Mouse (Mus musculus): ENCODE data around the gene Cnot3.
A peak's percentile ranks its signal among the peaks of the same experiment; 100 is the strongest.
"Not testable (repeated sequence)": the region's sequence is repeated elsewhere in the genome, so short reads cannot be mapped to it uniquely, and the experiment has no call there.

Gene Cnot3

DNA sequence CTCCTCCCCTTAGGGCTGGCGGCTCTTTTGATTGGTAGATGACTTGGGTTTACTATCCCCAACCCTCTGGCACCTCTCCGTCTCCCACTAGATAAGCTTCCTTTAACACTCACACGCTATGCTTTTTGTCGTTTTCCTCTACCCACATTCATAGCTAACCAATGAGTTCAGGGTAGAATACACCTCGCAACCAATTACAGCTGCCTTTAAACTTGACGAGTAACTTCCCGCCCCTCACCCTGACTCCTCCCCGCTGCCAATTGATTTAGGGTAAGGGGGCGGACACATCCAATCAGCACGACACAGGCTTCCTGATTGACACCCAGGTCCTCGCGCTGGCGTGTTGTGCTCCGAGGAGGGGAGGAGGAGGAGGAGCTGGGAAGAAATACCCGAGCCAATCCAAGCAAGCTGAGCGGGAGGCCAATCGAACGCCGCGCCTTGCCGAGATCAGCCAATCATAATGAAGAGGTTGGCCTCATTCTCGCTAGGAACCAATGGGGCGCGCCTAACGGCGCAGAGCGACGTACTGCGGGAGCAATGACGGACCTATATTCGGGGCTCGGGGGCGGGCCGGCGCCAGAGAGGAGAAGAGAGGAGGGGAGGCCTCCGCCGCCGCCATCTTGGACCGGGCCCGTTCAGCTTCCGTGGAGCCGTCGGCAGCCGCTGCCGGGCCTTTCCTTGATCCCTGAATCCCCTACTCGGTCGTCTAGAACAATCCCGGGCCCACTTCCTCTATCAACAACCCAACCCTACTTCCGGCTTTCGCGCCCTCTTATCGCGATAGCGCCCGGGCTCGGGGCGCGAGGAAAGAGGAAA, at the start of gene Cnot3:
Gene Cnot3 (plus strand): TSS at position 597 of the 816 bp plus-strand sequence.
- DNase-seq, result peak; percentile 97

DNA sequence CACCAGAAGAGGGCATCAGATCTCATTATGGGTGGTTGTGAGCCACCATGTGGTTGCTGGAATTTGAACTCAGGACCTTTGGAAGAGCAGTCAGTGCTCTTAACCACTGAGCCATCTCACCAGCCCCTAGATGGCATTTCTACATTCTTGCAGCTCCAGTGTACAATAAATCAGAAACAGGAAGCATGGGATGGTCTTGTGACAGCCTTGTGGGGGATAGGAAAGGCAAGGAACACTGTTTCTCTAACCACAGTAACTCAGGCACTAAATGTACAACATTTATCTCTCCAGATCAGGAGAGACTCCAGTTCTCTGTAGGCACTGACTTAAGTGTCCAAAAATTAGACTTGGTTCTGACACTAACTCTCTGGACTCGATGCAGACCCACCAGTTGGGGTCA, 47.3 kb upstream of the Cnot3 start:
- not testable (repeated sequence) for DNase-seq

DNA sequence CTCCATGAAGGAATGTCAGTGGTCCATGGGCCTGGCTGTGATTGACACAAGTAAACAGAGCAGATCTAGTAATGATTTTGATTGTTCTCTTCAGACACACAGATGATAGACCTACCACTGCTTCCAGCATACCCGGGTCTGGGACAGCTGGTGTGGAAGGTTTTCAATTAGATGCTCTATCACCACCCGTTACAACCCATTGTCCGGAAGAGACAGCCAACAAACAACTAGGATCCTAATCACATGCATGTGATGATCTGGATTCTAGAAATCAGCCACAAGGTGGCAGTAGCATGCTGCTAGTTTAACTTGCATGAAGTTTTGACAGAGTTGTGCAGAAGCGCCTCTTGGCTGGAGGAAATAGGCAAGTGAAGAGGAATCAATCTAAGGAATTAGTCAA, 43.9 kb upstream of the Cnot3 start:
- peak; percentile 43 to 60 for DNase-seq

DNA sequence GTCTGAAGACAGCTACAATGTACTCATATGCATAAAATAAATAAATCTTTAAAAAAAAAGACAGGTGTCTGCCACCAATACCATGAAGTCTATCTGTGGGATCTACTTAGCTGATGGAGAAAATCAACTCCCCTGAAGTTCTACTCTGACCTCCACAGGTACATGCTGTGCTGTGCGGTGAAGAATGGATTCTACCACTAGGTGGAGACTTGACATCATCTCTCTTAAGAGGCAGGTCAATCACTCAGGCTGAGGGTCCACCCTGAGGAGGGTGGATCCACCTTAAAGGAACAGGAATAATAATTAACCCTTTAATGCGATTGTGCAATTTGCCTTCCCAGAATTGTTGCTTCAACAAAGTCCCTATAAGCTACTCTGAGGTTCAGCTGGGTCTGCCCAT, 38.3 kb upstream of the Cnot3 start:
- no peak for DNase-seq

DNA sequence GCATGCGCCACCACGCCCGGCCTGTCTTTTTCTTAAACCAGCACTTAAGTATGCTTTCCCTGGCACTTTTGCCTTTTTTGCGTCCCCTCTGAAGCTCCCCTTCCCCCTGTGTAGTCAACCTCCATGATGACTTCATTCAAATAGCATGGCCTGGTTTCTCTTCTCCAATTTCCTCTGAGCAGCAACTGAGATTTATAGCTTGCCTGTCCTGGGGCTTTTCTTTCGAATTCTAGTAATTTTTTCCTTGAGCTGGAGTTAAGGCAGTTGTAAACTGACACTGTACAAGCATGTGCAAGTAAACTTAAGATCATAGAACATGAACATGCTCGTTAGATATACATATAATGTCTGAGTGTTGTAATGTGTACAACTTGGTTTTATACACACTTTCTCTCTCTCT, 37.7 kb upstream of the Cnot3 start:
- no peak for DNase-seq

DNA sequence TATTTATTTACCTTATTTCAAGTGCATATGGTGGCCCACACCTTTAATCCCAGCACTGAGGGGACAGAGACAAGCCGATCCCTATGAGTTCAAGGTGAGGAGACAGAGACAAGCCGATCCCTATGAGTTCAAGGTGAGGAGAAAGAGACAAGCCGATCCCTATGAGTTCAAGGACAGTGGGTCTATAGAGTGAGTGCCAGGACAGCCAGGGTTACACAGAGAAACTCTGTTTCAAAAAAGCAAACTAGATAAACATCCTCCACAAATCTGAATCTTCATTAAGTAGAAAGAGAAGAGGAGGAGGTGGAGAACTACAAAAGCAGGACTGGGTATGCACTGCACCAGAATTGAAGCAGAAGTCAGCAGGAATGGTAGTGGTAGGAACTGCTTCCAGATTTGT, 36.4 kb upstream of the Cnot3 start:
- DNase-seq, result no peak

DNA sequence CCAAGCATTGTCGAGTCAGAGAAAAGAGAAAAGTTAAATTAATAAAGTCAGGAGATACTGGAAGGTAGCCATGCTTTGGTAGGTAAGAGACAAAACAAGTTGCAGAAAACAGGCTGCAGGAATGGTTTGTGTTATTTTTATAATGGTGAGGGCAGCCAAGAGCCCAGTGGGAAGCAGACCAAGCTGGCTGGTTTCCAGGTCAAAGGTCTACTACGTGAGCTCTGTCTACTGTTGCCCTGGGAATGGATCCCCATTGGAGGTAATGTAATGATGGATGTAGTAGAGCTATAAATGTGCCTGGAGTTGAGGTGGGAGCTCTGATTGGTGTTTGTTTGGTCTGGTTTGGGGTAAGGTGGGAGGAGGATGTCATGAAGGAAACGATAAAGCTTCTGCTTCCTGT, 36.0 kb upstream of the Cnot3 start:
- no peak for DNase-seq

DNA sequence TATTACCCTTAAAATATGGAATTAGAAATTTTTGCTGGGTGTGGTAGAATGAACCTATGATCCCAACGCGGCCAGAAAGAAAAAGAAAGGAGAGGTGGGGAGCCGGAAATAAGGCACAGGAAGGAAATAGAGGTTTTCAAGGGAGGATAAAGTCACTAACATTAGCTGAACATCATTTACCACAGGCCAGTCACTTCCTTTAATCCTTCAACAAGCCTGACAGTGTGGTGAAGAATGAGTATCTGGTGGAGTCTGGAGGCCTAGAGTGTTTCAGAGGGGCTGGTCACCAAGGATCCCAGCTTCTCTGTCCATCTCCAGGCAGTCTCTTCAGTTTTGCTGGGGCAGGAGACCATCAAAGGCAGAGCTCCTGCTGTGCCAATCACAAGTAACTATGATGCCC, 34.6 kb upstream of the Cnot3 start:
- no peak for DNase-seq

DNA sequence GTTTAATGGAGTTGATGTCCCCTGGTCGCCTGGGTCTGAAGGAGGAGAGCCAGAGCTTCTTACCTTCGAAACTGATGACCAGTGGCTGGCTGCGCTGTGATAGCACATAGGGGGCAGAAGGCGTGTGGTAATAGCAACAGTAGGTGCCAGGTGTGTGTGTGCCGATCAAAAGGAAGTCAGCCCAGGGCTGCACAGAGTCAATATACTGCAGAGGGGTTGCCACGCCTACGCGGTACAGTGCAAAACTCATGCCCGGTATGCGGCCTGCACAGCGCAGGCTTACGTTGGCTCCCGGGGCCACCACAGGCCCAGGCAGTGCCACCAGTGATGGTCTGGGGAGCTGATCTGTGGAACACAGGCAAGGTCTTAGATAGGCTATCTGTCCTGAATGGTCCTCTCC, 34.1 kb upstream of the Cnot3 start:
- DNase-seq, result no peak

DNA sequence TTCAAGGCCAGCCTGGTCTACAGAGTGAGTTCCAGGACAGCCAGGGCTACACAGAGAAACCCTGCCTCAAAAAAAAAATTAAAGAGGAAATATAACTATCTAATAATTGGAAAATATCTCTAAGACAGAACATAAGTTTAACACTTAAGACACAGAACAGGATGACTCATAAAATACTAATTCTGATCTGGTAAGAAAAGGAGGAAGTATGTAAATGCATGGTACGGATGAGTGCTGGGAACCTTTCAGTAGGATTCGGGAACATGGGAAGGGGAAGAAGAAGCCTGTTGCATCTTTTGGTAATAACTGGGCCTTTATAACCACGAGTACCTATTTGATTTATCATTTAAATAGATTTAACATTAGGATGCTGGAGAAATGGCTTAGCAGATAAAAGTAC, 31.0 kb upstream of the Cnot3 start:
- DNase-seq, result no peak

DNA sequence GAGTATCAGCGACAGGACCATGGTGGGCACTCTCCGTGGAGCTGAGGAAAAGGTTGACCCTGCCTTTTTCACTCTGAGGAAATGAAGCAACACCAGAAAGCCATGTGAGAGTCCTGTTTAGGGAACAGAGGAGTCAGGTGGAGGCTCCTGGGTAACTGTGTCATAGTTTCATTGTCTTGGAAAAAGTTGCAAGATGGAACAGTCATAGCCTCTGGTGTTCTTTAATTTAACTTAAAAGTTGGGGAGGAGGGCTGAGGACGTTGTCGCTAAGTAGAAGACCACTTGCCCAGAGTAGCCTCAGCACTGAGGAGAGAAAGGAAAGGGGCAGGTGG, 29.0 kb upstream of the Cnot3 start, which contains the start of gene Oscar:
Gene Oscar (minus strand): TSS at position 101 of the 332 bp plus-strand sequence.
- DNase-seq, result no peak

DNA sequence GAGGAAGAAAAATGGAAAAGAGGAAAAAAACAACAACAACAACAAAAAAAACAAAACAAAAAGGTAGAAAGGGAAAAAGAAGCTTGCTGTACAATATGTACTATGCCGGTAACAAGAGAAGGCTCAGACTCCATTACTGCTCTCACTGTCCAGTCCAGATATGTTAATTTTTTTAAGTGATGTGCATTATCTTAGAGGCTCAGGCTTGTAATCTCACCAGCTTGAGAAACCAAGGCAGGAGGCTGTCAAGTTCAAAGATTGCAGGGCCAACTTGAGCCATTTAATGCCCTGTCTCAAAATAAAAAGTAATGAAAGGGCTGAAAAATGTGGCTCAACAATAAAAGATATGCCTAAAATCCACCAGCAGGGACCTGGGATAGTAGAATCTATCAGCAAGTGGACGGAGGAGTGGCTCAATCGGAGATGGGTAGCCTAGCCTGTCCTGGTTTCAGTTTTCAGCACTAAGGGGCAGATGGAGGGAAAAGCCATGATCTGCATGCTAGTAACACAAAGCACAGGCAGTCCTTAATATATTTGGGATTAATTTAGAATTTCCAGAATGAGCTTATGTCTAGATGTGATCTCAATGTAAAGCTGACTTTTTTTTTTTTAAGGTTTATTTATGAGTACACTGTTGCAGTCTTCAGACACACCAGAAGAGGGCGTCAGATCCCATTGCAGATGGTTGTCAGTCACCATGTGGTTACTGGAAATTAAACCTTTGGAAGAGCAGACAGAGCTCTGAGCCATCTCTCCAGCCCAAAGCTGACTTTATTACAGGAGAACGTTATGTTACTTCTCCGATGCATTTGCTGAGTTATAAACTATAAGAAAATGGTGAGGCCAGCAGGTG, 28.5 kb upstream of the Cnot3 start:
- DNase-seq, result peak; percentile 56 to 71

DNA sequence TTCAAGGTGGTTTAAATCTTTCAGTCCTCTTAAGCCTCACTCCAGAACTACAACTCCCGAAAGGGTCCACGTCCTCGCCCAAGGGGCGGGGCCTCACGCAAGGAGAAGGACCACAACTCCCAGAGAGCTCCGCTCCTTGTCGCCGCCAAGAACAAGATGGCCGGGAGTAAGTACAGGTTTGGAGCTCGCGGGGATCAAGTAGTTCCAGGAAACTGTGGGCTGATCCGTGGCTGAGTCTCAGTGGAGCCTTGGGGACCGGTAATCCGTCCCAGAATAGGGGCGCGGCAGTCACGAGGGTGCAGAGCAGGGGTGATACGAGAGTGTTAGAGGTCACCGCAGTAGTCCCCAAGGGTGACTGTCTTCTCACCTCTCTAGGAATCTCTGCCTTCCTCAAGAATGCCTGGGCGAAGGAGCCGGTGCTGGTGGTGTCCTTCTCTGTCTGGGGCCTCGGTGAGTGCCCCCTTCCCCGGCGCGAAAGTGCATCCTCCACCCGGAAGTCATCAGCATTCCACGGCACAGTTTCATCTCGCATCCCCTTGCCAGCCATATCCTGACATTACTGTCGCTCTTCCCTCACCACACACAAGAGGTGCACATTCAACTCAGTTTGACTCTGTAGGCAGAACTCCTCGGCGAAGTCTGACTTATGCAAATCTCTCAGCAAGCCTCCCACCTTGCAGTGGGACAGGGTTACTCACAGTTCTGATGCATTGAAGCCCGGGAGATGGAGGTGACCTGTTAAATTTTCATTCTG, 27.6 kb upstream of the Cnot3 start, which contains the start of gene Ndufa3:
Gene Ndufa3 (plus strand): TSS at position 132 of the 754 bp plus-strand sequence.
- DNase-seq, result peak; percentile 85 to 90

DNA sequence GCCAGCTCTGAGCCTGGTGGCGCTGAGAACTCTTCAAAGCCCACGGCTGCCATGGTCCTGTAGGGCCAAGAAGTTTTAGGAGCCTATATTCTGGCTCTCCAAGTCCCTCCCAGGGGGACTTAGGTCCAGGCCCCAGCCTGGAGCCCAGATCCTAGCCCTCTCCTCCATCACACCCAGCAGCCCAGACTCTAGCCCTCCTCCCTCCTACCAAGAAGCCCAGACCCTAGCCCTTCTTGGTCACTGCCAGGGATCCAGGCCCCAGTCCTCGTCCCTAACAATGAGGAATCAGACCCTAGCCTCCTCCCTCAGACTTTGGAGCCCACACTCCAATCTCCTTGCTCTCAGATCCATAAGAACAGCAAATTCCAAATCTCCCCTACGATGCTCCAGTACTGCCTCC, 16.0 kb upstream of the Cnot3 start:
- DNase-seq, result no peak

DNA sequence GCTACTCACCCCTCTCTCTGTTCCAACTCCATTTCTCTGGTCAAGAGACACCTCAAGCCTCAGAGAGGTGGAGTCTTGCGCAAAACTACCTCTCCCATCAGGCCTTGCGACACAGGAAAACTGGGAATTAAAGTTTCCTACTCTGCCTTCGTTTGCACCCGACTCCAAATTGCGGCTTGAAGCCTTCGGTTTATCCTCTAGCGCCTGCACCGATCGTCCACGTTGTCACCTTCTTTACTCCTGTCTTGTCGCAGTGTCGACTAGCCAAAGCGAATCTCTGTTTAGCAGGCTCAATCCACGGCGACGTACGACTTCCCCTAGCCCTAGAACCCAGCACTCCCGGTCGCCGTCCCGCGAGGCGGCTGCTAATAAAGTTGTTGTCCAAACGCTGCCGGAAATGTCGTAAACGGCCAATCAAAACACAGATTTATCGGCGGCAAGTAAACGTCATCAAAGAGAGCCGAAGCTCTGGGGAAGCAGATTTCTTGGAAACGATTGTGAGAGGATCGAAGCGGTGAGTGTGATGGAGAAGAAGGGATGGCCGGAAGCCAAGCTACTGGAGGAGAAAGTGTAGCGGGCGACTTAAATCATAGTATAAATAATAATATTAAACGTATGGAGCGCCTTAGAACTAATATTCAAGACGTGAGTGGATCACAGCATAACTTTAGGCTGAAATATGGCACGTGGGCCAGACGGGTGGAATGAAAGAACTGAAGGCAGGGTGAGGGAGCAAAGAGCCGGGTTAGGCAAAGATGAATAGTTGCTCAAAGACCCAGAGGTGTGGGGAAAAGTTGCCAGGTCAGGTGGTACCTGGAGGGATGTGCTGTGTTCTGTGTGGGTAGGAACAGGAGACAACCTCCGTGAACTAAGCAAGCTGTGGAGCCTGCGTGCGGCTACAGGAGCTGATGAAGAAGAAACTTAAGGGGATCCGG, 15.3 kb upstream of the Cnot3 start, which contains the start of the genes Tfpt and Prpf31:
Gene Tfpt (minus strand): TSS at position 387 of the 935 bp plus-strand sequence.
Gene Prpf31 (plus strand): TSS at position 443 of the 935 bp plus-strand sequence.
- peak; percentile 90 to 97 for DNase-seq

DNA sequence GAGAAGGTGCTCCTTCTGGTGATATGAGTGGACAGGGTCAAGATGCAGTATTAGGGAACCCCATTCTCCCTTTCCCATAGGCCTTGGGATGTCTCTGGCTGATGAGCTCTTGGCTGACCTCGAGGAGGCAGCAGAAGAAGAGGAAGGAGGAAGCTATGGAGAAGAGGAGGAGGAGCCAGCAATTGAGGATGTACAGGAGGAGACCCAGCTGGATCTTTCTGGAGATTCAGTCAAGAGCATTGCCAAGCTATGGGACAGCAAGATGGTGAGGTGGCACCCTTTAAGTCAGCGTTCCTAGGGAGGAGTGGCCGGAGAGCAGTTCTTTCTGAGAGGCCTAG, 14.6 kb upstream of the Cnot3 start:
- DNase-seq, result no peak

DNA sequence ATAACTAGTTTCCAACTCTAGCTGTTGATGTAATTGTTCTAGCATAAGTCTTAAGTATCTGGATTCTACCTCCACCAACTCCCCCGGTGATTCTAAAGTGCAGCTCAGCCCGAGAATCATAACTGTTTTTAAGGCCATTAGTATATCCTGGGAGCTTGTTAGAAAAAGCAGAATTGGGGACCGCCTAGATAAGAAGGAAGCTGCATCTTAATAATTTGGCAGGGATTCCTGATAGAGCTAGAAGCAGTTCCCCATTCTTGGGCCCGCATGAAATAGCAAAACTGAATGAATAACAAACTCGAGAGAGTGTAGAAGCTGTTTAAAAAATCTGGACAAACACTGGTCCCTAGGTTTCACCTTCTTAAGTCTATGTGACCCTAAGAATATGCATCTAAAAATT, 1.7 kb upstream of the Cnot3 start:
- DNase-seq, result no peak

DNA sequence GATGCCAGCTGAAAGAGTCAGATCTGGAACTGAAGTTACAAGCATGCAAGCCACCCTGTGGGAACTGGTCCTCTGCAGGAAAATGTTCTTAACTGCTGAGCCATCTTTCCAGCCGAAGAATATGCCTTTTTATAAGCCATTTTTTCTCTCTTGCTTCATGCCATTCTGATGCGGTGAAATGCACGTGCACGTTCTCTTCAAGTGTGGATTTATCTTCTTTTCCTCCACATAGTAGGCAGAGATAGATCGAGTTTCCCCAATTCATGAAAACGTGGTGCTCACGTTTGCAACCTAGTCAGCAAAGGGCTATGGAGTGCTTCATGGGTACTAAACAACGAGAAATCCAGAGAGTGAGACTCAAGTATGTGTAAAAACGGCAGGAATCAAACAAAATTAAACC, 1.2 kb upstream of the Cnot3 start:
- DNase-seq, result no peak

DNA sequence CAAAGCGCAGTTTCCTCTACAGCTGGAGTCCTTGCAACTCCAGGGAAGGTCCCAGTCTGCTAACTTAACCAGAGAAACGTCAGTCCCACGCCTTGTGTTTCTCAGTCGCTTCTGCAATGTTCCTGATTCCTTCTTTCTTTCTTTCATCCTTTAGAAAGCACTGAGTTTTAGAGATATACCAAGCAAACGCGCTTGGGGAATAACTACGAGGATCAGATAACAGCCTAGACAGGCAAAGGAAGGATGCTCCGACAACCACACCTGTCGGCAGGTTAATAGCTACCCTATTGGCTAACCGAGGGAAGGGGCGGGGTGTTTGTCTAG, 758 bp upstream of the Cnot3 start:
- DNase-seq, result peak in 1 of 2 experiments; percentile 94

DNA sequence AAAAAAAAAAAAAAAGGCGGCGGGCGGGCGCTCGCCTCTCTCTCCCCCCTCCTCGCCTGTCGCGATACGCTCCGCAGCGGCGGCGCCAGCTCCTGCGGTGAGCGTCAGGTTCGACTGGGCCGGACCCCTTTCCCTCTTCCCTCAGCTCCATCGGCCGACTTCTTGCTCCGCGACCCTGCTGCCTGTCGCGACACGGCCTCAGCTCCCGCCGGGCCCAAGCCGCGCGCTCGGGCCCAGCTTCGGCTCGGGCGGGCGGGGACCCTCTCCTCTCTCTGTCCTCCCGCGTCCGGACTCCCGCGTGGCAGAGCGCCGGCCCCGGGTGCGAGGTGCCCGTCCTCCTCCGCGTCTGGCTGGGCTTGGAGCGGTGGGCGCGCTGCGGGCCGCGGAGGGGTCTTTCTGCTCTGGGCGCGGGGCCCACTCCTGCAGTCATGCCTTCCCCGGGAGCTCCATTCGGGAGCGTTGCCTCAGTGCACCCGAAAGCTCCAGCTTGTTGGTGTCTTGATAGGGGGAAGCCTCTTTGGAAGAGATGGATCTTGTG, 489 bp downstream of the Cnot3 start:
- no peak for DNase-seq

DNA sequence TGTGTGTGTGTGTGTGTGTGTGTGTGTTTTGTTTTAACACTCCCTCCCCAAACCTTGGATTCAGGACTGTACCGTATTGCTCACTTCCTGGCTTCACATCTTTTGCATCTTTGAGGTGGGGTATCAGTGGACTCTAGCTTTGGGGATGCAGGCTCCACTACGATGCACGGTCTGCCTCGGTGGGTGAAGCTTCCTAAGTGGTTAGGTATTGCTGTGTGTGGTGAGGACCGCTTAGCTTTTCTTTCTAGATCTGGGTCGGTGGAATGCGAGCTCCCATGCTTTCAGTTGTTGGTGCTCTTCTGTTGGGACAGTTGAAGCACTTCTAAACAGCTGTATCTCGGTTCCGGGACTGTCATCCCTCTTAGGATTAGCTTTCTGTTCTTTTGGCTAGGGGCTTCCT, 1.1 kb downstream of the Cnot3 start:
- no peak for DNase-seq

DNA sequence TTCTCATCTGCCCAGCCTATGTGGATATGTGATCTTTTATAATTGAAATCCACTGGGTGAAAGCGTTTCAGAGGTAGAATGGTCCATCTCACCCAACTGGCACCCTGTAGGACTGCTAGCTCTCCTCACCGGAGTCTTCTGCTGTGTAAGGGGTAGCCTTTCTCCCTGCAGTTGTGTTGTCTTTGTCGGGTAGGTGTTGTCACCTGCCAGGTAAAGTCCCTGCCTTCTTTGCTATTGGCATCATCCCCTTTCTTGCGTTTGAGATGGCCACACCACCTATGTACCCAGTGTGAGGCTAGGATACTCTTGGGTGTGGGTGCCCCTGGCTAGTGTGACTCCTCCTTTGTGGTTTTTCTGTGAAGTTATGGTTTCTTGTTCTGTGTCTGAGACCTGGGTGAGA, 1.6 kb downstream of the Cnot3 start:
- DNase-seq, result no peak

Measured in cerebellum, postnatal 36 days (tissue).